Mouse (Mus musculus) hindbrain, embryonic 10.5 days (tissue): Measurements from ENCODE around the gene Tmem72. TPM values are rescaled to one million over a fixed set of nuclear protein-coding genes. Genes with fewer than 3 reads are reported as not detected.

Source experiments
- DNase-seq: peaks from one replicate; pipeline ENCODE4 v3.0.0-alpha.2; 2017; ENCODE audit warnings: low spot score
- H3K27ac ChIP-seq: fragments of 300-500 bp; sonication (generic); 2 replicates; pipeline ENCODE4 v1.5.1; 2016; ENCODE audit warnings: mild to moderate bottlenecking, moderate library complexity
- H3K27me3 ChIP-seq: fragments of 300-500 bp; sonication (generic); 2 replicates; pipeline ENCODE4 v1.6.1; 2016; ENCODE audit warnings: mild to moderate bottlenecking; ENCODE audit not compliant: poor library complexity, insufficient read depth, severe bottlenecking
- H3K36me3 ChIP-seq: fragments of 300-500 bp; sonication (generic); 2 replicates; pipeline ENCODE4 v1.6.1; 2016; ENCODE audit warnings: mild to moderate bottlenecking, moderate library complexity
- H3K4me1 ChIP-seq: fragments of 300-500 bp; sonication (generic); replicated peaks from 2 replicates; pipeline ENCODE4 v1.6.1; 2016; ENCODE audit warnings: mild to moderate bottlenecking
- H3K4me3 ChIP-seq: fragments of 300-500 bp; sonication (generic); 2 replicates; pipeline ENCODE4 v1.5.1; 2016; ENCODE audit warnings: mild to moderate bottlenecking, moderate library complexity
- H3K9me3 ChIP-seq: fragments of 300-500 bp; sonication (generic); 2 replicates; pipeline ENCODE4 v1.6.1; 2016; ENCODE audit warnings: mild to moderate bottlenecking, moderate library complexity
- WGBS: fragments of 180-500 bp; shearing (Covaris S2); methylation state at CpG from one replicate; pipeline ENCODE4 v1.1.7; 2016; 5-methylcytosine and 5-hydroxymethylcytosine counted together
- polyA plus RNA-seq: library from polyadenylated mRNA; unstranded; fragments of >200 nt; fragmentation: Nextera tagmentation; extraction: Ambion mirVana; gene quantifications from 2 replicates; pipeline ENCODE4 v1.2.1, GENCODE M21; 2016

The Tmem72 gene
- polyA plus RNA-seq, 1 experiment from 2014 or later, result 0.08 TPM

GRCm38 (mm10) chr6:116714576-116714975 lies 2.1 kb downstream of the Tmem72 start:
- H3K27me3 ChIP-seq, result no peaks in the 10 kb centered on the region
- WGBS, result 81% methylated on average over 5 of the region's 5 CpGs
- H3K9me3 ChIP-seq, result no peaks in the 10 kb centered on the region
- DNase-seq, result no peak
- H3K27ac ChIP-seq, result no peak overlapping the region
- H3K36me3 ChIP-seq, result no peaks in the 10 kb centered on the region
- 0 out of 2 replicates have a peak, but pooled peaks cover 7% of the 10 kb centered on the region for H3K4me1 ChIP-seq
- no peak overlapping the region for H3K4me3 ChIP-seq

DNA sequence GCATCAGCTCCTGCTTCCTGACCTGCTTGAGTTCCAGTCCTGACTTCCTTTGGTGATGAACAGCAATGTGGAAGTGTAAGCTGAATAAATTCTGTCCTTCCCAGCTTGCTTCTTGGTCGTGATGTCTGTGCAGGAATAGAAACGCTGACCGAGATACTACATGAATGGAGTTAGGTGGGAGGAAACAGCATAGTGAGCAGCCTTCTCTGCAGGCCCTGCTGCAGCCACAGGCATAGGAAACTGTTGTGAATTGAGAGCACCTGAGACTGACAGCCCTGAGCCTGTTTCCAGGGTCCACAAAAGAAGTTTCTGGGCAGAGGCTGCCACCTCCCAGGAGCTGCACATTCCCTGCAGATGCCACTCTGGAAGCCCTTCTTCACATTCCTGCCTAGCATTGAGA lies 2.7 kb downstream of the Tmem72 start:
- WGBS, result 84% methylated on average over 3 of the region's 3 CpGs

GRCm38 (mm10) chr6:116712503-116712902 lies 4.2 kb downstream of the Tmem72 start:
- Histone ChIP-seq H3K27ac (no peak overlapping the region), H3K4me3 (no peak overlapping the region), H3K36me3 (no peaks in the 10 kb centered on the region), H3K4me1 (0 out of 2 replicates have a peak, but pooled peaks cover 7% of the 10 kb centered on the region), H3K9me3 (no peaks in the 10 kb centered on the region), H3K27me3 (no peaks in the 10 kb centered on the region)
- WGBS, result 88% methylated on average over 3 of the region's 3 CpGs
- no peak for DNase-seq

More for the DNA sequence above, 2.7 kb downstream of the Tmem72 start:
- Histone ChIP-seq H3K27ac (no peak overlapping the region), H3K27me3 (no peaks in the 10 kb centered on the region), H3K4me3 (no peak overlapping the region), H3K36me3 (no peaks in the 10 kb centered on the region), H3K9me3 (no peaks in the 10 kb centered on the region), H3K4me1 (0 out of 2 replicates have a peak, but pooled peaks cover 7% of the 10 kb centered on the region)
- no peak for DNase-seq

DNA sequence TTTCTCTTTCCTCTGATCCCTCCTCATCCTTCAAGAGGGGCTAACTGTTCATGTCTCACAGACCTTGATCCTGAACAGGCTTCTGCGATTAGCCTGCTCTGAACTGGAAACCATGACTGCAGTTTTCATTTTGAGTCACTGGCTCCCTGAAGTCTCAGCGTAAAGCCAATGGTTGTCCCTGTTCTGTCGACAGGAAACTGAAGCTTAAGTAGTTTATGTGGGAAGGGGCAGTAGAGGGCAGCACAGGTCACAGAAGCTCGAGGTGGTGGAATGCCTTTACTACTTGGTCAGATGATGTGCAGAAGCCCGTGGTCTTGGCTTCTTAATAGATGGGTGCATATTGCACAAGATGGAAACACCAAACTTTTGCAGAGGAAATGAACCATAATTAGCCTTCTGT lies 4.7 kb downstream of the Tmem72 start:
- Histone ChIP-seq H3K27me3 (no peaks in the 10 kb centered on the region), H3K4me1 (0 out of 2 replicates have a peak, but pooled peaks cover 7% of the 10 kb centered on the region), H3K27ac (no peak overlapping the region), H3K36me3 (no peaks in the 10 kb centered on the region), H3K4me3 (no peak overlapping the region), H3K9me3 (no peaks in the 10 kb centered on the region)
- 40% methylated on average over 5 of the region's 5 CpGs for WGBS
- no peak for DNase-seq

- Histone ChIP-seq H3K4me3 (no peak overlapping the region), H3K36me3 (no peaks in the 10 kb centered on the region), H3K27me3 (no peaks in the 10 kb centered on the region), H3K4me1 (no peaks in the 10 kb centered on the region), H3K9me3 (no peaks in the 10 kb centered on the region), H3K27ac (no peak overlapping the region)
- DNase-seq, result no peak
- WGBS, result 76% methylated on average over 6 of the region's 6 CpGs
Observed at GRCm38 (mm10) chr6:116704320-116704719, 12.4 kb downstream of the Tmem72 start.

- DNase-seq, result no peak
- H3K4me3 ChIP-seq, result no peak overlapping the region
- H3K27ac ChIP-seq, result no peak overlapping the region
- H3K9me3 ChIP-seq, result no peaks in the 10 kb centered on the region
- H3K27me3 ChIP-seq, result no peaks in the 10 kb centered on the region
- H3K36me3 ChIP-seq, result no peaks in the 10 kb centered on the region
- no peaks in the 10 kb centered on the region for H3K4me1 ChIP-seq
Observed at GRCm38 (mm10) chr6:116700821-116701220, 15.9 kb downstream of the Tmem72 start.

DNA sequence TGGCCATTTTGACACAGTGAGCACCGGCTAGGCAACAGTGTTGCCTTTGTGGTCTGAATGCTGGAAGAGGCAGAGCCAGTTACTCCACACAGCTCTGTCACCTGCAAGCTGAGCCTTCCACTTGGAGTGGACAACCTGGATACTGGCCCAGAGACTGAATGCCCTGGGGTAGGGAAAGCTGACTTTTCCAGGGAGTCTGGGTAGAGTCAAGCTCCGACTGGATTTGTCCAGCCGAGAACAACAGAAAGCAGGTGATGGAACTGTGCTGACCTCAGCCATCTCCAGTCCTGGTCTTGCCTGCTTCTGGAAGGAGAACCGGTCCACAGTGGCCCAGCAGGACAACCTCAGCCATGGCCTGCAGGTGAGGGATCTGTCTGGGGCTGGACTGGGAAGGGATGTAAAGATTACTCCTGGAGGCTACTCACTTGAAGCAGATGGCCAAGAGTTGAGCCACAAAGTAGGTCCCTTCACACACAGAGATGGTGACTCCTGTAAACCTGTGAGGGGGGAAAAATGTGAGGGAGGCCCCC lies 18.8 kb downstream of the Tmem72 start:
- Histone ChIP-seq H3K27ac (no peak overlapping the region), H3K4me1 (no peaks in the 10 kb centered on the region), H3K9me3 (no peaks in the 10 kb centered on the region), H3K27me3 (no peaks in the 10 kb centered on the region), H3K36me3 (no peaks in the 10 kb centered on the region), H3K4me3 (no peak overlapping the region)
- 97% methylated on average over 4 of the region's 4 CpGs for WGBS
- no peak for DNase-seq

GRCm38 (mm10) chr6:116697413-116697812 lies 19.3 kb downstream of the Tmem72 start:
- Histone ChIP-seq H3K4me1 (no peaks in the 10 kb centered on the region), H3K4me3 (no peak overlapping the region), H3K27ac (no peak overlapping the region), H3K27me3 (no peaks in the 10 kb centered on the region), H3K9me3 (no peaks in the 10 kb centered on the region), H3K36me3 (no peaks in the 10 kb centered on the region)
- WGBS, result 62% methylated on average over 2 of the region's 2 CpGs
- no peak for DNase-seq

DNA sequence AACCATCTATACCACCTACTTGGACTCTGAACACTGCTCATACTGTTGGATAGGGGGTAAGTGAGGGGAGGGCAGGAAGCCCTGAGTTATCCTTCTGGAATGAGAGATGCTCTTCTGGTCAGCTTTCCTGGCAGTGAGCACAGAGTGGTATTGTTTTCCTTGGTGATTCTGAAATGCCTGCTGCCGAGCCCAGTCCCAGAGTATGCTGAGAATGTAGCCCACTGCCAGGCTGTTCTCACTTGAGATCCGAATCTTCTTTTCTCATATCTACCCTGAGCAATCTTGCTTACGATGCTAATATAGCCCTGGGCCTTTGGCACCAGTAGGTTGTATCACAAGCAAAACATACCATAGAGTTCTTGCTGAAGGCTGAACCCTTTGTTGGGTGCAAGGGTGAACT lies 22.4 kb downstream of the Tmem72 start:
- H3K4me1 ChIP-seq, result no peaks in the 10 kb centered on the region
- WGBS, result 84% methylated on average over 3 of the region's 3 CpGs
- H3K36me3 ChIP-seq, result no peaks in the 10 kb centered on the region
- H3K9me3 ChIP-seq, result no peaks in the 10 kb centered on the region
- H3K27me3 ChIP-seq, result no peaks in the 10 kb centered on the region
- no peak for DNase-seq
- H3K4me3 ChIP-seq, result no peak overlapping the region
- no peak overlapping the region for H3K27ac ChIP-seq

- 87% methylated on average over 4 of the region's 4 CpGs for WGBS
- Histone ChIP-seq H3K9me3 (no peaks in the 10 kb centered on the region), H3K4me1 (no peaks in the 10 kb centered on the region), H3K27ac (no peak overlapping the region; the same call in 1 of the 2 replicates), H3K27me3 (no peaks in the 10 kb centered on the region), H3K36me3 (no peaks in the 10 kb centered on the region), H3K4me3 (no peak overlapping the region)
- DNase-seq, result no peak
Observed at GRCm38 (mm10) chr6:116693639-116694038, 23.1 kb downstream of the Tmem72 start.

DNA sequence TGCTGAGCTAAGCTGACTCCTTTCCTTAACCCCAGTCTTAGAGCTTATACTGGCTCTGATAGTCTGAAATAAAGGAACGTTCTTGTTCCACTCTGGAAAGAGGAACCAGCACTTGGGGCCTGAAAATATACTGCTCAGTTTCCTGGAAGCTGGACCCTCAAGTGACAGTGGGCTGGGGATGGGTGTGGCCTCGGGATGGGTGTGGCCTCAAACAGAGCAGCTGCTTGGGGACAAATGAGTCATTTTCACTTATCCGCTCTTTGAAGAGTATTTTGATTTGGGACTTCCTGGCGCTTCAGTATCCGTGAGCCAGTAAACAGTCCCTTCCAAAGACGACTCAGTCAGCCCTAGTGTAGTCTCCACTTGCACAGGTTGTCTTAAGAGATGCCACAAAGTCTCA lies 34.4 kb downstream of the Tmem72 start:
- no peak overlapping the region for H3K4me3 ChIP-seq
- no peak for DNase-seq
- no peaks in the 10 kb centered on the region for H3K27me3 ChIP-seq
- peaks cover 9% of the 10 kb centered on the region for H3K4me1 ChIP-seq
- H3K27ac ChIP-seq, result no peak overlapping the region
- 63% methylated on average over 6 of the region's 6 CpGs for WGBS
- no peaks in the 10 kb centered on the region for H3K36me3 ChIP-seq
- no peaks in the 10 kb centered on the region for H3K9me3 ChIP-seq

- no peaks in the 10 kb centered on the region for H3K36me3 ChIP-seq
- peaks cover 24% of the 10 kb centered on the region for H3K4me1 ChIP-seq
- 79% methylated on average over 5 of the region's 5 CpGs for WGBS
- H3K4me3 ChIP-seq, result no peak overlapping the region
- no peaks in the 10 kb centered on the region for H3K9me3 ChIP-seq
- H3K27me3 ChIP-seq, result peaks cover 11% of the 10 kb centered on the region
- no peak for DNase-seq
- H3K27ac ChIP-seq, result no peak overlapping the region
Observed at GRCm38 (mm10) chr6:116679563-116680288, 37.0 kb downstream of the Tmem72 start.

DNA sequence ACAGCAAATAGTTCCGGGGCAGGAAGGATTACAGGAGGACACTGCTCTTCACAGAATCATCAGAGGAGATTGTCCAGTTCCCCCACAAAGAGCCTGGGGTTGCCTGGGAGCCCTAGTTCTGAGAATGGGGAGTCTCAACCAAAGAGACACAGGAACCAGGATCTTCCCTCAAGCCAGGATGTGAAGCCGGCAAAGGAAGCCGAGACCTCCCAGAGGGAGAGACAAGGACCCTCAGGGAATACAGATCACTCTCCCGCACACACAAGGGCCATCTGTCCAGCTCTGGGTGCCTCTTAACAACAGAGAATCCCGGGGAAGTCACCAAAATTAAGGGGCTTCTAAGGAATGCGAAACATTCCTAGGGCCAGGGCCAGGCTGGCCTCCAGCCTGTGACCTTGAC lies 39.4 kb downstream of the Tmem72 start:
- Histone ChIP-seq H3K27me3 (peaks cover 21% of the 10 kb centered on the region), H3K36me3 (no peaks in the 10 kb centered on the region), H3K4me1 (peaks cover 48% of the 10 kb centered on the region), H3K4me3 (no peak overlapping the region), H3K27ac (peak overlapping the region; percentile 19), H3K9me3 (no peaks in the 10 kb centered on the region)
- 53% methylated on average over 6 of the region's 6 CpGs for whole genome bisulfite sequencing
- no peak for DNase-seq
